Mouse (Mus musculus) liver, adult (tissue): Measurements from ENCODE around the gene Thtpa.

Experiments used
- GATA4 ChIP-seq: IDR thresholded peaks from 2 replicates; pipeline ENCODE4 v1.6.1; 2014; ENCODE audit warnings: mild to moderate bottlenecking, low read length; ENCODE audit not compliant: insufficient replicate concordance

The Thtpa gene

DNA sequence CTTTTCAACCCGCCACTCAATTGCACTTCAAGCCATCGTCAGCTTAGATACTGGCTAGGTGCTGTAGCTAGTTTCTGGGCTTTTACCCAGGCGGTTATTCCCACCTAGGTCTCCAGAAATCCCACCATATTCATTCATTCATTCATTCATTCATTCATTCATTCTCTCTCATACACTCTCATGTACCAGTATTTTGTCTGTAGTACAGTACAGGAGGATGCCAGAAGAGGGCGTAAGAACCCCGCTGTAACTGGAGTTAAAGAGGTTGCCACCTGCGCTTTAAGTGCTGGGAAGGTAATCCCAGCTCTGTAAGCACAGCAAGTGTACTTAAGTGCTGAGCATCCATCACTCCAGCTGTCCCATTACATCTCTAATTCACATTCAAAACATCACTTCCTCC, 657 bp upstream of the Thtpa start:
- no peak for TF ChIP-seq GATA4

- TF ChIP-seq GATA4: no peak
Measured at GRCm38 (mm10) chr14:55095263-55095662, 679 bp downstream of the Thtpa start.

DNA sequence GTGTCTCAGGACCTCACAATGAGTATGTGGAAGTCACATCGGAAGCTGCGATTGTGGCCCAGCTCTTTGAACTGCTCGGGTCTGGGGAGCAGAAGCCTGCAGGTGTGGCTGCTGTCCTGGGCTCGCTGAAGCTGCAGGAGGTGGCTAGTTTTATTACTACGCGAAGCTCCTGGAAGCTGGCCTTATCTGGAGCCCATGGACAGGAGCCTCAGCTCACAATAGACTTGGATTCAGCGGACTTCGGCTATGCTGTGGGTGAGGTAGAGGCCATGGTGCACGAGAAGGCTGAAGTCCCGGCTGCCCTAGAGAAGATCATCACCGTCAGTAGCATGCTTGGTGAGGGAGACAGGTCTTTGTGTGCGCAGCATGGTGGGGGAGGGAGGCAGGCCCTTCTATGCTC, 1.1 kb downstream of the Thtpa start:
- TF ChIP-seq GATA4: no peak

GRCm38 (mm10) chr14:55096573-55097087, 2.0 kb downstream of the Thtpa start:
- TF ChIP-seq GATA4: no peak

DNA sequence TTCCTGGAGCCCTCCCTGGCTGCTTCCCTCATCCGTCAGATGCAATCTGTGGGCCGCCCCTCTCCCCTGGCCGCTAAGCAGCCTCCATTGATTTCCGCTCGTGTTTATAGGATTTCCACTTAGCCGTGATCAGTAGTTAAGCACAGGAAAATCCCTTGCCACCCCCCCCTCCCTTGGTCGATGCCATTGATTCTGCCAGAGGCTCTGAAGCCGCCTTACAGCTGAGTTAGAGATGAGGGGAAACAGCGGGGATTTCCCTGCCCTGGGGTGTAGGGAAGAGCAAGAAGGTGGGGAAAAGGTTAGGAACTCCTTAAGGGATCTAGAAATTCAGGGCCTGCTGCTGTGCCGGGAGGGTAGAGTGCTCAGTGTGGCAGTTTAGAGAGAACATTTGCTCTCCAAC, 3.1 kb downstream of the Thtpa start:
- no peak for TF ChIP-seq GATA4

DNA sequence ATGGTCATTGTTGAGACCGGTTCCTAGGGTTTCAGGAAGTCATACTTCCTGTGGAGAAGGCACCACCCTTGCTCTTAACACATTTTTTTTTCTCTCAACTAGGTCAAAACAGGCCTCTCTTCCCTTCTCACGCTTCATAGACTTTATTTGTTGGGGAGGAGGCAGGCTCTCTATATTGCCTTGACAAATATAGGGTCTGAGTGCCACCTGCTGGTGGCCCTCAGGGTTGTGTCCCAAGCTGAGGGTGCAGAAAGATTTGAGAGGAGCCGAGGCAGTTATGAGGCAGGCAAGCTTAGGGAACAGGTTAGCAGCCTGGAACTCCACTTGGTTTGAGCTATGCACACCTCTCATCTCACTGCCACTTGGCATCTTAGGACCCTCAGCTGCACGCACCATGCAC, 3.5 kb downstream of the Thtpa start:
- TF ChIP-seq GATA4: no peak

GRCm38 (mm10) chr14:55101592-55101991, 7.0 kb downstream of the Thtpa start:
- TF ChIP-seq GATA4: no peak

DNA sequence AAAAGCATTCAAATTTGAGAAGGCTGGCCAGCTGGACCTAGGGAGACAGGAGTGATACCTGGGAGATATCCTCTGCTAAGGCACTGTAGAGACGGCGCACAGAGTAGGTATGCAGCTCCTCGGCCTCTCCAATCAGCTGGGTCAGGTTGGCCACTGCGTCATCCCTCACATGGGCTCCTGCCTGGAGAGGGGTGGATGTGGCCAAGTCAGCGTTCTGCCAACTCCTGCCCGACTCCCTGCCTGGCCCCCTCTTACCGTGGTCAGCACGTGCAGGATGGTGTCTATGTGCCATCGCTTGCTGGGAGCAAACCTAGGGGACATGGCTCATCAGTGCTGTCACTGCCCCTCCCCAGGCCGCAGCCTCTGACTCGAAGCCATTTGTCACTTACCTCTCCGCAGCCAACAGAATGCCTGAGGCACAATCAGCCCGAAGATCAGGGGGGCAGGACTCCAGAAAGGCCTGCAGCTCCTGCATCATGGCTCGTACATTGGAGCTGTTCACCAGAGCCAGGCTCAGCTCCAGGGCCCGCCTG, 7.7 kb downstream of the Thtpa start:
- TF ChIP-seq GATA4: no peak

DNA sequence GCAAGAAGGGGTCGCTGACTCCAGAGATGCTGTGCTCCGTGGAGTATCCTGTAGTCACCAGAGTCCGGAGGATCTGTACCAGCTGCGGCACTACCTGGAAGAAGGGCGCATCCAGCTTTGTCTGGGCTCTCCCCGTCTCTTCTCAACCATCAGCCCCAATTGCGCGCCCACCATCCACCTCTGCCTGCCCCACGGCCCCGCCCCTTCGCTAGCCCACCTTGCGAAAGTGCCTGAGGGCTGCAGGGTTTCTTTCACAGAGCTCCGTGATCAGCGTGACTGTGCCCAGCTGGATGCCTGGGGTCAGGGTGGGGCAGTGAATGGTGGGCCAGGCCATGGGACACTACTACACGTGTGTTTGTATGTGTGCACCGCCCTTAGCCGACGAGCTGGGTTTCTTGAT, 9.8 kb downstream of the Thtpa start:
- no peak for TF ChIP-seq GATA4

DNA sequence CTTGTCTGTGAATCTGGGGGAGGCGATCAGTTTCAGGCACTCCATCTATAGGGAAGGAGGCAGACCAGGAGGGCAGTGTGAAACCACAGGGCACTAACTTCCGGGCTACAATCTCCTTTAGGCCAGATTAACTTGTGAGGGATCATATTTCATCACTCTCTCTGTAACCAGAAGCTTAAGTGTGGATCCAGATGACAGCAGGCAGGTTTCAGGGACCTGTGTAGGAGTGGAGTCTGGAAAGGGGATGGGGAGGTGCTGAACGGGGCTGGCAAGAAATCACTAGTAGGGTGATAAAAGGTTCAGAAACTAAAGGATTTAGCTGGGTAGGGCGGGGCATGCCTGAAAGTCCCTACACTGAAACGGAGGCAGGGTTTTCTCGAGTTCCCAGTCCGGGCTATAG, 10.8 kb downstream of the Thtpa start:
- TF ChIP-seq GATA4: no peak

DNA sequence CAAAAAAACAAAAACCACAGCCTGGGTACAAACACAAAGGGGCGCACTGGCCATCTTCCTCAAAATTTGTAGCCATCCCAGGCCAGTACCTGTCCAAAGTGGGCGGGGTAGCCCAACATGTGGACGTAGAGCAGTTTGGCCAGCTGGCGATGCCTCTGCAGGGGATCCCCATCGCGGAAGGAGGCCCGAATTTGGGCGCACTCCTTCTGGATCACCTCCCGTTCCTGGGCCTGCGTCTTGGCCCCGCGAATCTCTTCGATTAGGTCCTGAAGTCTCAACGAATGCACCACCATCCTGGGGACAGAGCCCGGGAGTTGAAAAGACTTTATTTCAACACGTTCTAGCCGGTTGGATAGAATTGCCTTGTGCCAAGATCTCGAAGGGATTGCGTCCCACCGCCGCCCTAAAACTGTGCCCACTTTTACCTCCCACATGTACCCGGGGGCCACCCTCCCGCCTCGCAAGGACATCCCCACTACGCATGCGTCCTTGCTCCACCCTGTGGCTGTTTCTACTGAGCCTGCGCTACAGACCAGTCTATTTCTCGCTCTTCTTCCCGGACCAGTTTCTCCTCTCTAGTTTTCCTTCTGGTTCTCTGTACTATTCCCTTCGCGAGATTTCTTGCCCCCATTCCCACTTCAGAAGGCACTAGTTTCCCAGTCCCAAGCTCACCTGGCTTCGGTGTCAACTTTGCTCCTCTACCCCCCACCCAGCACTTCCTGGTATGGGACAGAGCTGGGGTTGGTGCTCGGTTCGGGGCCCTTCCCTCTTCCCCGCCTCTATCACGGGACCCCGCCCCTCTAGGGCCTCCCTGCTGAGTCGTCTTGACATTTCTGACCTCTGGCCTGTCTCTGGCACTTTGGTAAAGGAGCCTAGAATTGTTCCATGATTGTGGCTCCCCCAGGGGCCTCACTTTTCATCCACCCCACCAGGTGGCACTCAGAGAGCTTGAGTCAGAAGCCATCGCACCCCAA, 11.5 kb downstream of the Thtpa start, which contains the start of gene Ap1g2:
Ap1g2 (minus strand) TSS at position 758 of the 974 bp plus-strand sequence.
- TF ChIP-seq GATA4: no peak; the same call in 1 of the 2 replicates

DNA sequence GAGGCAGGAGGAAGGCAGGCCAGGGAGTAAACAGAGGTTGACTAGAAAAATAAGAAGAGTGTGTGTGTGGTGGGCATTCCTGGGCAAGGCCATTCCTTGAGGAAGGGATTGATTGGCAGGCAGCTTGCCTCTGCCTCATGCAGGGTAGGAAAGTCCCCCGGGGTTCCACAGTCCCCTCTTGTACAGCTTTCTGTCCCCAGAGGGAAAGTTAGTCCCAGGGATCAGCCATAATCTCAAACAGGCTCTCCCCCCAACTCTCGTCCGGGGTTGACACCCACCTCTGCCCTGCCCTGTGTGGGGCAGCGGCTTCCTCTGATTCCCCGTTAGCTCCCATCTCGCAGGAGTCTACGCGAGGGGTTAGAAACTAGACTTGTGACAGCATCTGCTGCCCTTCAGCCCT, 12.4 kb downstream of the Thtpa start:
- no peak for TF ChIP-seq GATA4

DNA sequence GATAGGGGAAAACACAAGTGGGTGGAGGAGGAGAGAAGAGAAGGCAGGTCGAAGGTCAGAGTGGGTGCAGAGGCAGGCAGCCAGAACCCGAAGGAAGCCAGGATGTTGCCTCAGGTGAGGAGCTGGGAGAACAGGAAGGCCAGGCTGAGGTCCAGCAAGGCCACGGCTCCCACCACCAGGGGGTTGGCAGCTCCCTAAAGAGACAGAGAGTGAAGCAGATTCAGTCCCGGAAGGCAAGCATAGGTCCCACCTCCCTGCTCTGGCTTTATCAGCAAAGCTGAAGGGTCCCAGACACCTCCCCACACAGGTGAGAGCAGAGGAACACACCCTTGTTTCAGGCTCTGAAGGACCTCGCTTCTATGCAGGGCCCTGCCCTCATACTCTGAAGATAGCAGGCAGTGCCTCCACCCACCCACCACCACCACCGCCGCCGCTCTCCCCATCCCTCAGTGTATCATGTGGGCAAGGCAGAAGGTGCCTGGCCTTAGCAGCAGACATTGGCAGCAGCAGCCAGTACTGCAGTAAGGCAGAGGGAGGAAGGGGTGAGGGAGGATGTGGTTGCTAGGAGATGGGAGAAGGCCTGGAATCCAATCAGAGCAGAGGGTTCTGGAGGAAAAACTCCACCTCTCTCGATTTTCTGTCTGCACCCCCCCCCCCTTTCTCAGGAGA, 13.8 kb downstream of the Thtpa start:
- no peak for TF ChIP-seq GATA4

- TF ChIP-seq GATA4: no peak
Measured at GRCm38 (mm10) chr14:55109048-55109873, 14.7 kb downstream of the Thtpa start.

- no peak for TF ChIP-seq GATA4
Measured at GRCm38 (mm10) chr14:55110076-55110475, 15.5 kb downstream of the Thtpa start.
